Mouse (Mus musculus): ENCODE results near the gene Tfb2m. TPM values are rescaled to one million over a fixed set of nuclear protein-coding genes. Genes with fewer than 3 reads are reported as not detected.
"Not testable (repeated sequence)": the region's sequence is repeated elsewhere in the genome, so short reads cannot be mapped to it uniquely, and the experiment has no call there.

Gene Tfb2m
- polyA plus RNA-seq (2014; fragmentation: Nextera tagmentation; extraction: Ambion mirVana) = 28.4 and 32.6 TPM in 2 replicates

DNA sequence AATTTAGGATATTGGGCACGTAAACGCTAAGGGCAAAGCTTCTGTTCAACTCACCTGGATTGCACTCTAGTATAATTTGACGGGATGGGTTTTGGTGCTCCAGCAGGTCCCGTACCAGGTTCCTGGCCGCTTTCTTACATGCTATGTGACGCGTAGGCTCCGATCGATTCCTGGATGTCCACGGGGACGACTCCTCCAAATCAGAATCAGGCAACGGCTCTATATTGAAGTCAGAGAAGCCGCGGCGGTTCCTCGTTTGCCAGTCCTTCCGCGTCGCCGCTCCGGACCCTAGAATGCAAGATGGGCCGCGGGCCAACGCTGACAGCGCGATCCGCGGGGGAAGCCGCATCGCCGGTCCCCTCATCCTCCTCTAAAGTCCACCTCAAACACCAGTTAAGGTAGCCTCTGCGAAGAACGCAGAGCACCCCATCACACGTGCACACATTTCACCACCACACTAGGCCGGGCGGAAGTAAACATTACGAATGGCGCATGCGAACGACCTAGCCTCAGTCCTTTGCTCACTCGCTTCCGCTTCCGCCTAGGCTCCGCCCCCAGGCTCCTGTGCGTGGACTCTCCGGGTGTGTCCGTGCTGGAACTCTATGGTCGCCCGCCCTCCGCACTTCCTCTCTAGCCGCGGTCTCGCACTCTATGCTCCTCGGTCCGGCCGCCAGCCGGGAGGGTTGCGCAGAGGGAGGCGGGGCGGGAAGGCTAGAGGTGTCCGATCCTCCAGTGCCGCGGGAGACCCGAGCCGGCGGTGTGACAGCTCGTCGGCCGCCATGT, at the start of gene Tfb2m, which contains the start of gene Cnst:
Tfb2m (minus strand) TSS at position 500 of the 783 bp plus-strand sequence.
Cnst (plus strand) TSS at position 603 of the 783 bp plus-strand sequence.
- DNase-seq (peak; percentile 99), ATAC-seq (ENCODE audit: low FRiP score, low TSS enrichment) (peak; percentile 100)
- H3K4me3 ChIP-seq (replicated peaks; ENCODE audit: low read depth, low read length) = peak within 1 kb of the TSS; percentile 70
- H3K9ac ChIP-seq (replicated peaks; ENCODE audit: low read length) = peak within 1 kb of the TSS; percentile 76
- H3K36me3 ChIP-seq (ENCODE audit: control insufficient read depth, insufficient read depth, low read length); H3K27me3 ChIP-seq (ENCODE audit: control insufficient read depth, insufficient read depth, low read length); H3K9me3 ChIP-seq (ENCODE audit: control insufficient read depth, low read length): not testable (repeated sequence)
- peak within 1 kb of the TSS; percentile 95 for H3K27ac ChIP-seq (replicated peaks; ENCODE audit: low read depth, low read length)
- peak within 1 kb of the TSS; percentile 80 for H3K4me2 ChIP-seq (ENCODE audit: low read length)
- peaks cover 22% of the 10 kb centered on the region for H3K4me1 ChIP-seq (ENCODE audit: control insufficient read depth, insufficient read depth, low read length)
- WGBS = under 1% methylated on average over 69 of the region's 69 CpGs

DNA sequence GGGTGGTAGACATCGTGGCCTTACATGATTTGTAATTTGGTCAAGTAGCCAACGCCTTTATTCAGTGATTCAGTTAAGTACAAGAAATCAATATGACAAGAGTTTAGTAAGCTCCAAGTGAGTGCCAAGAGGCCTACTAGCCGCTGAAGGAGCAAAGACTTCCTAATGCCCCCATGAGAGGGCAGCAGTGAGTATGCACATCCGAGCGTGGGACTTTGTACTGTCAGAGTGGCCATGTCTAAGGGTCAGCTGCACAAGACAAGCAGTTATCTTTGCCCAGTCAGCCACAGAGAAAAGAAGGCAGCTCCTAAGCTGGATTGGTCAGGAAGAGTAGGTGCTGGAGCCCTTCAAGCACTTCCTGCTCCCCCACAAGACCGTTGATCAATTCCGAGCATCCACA, 46.9 kb upstream of the Tfb2m start:
- Histone ChIP-seq H3K36me3 (ENCODE audit: control insufficient read depth, insufficient read depth, low read length) (0 out of 2 replicates have a peak, but pooled peaks cover 5% of the 10 kb centered on the region), H3K27me3 (ENCODE audit: control insufficient read depth, insufficient read depth, low read length) (no peaks in the 10 kb centered on the region), H3K27ac (replicated peaks; ENCODE audit: low read depth, low read length) (no peak overlapping the region), H3K4me2 (ENCODE audit: low read length) (no peak overlapping the region), H3K9me3 (ENCODE audit: control insufficient read depth, low read length) (no peaks in the 10 kb centered on the region), H3K4me3 (replicated peaks; ENCODE audit: low read depth, low read length) (no peak overlapping the region), H3K9ac (replicated peaks; ENCODE audit: low read length) (no peak overlapping the region), H3K4me1 (ENCODE audit: control insufficient read depth, insufficient read depth, low read length) (no peaks in the 10 kb centered on the region)
- 70% methylated on average over 7 of the region's 7 CpGs for WGBS
- no peak for ATAC-seq (ENCODE audit: low FRiP score, low TSS enrichment)
- no peak for DNase-seq

DNA sequence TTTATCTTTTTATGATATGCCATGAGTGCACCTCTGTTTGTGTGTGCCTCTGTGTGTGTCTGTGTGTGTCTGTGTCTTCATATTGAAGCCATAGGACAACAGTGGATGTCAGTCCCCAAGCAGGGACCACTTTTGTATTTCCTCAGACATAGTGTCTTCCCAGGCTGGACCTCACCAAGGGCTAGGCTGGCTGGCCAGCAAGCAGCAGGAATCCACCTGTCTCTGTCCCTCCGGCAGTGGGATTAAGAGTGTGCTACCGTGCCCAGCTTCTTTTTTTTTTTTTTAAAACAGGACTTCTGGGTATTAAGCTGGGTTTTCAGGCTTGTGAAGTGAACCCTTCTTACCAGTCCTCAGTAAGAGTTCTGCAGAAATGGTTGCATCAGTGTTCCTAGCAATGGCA, 46.1 kb upstream of the Tfb2m start:
- no peaks in the 10 kb centered on the region for H3K9me3 ChIP-seq (ENCODE audit: control insufficient read depth, low read length)
- DNase-seq (no peak), ATAC-seq (ENCODE audit: low FRiP score, low TSS enrichment) (no peak)
- no peak overlapping the region for H3K4me2 ChIP-seq (ENCODE audit: low read length)
- H3K27me3 ChIP-seq (ENCODE audit: control insufficient read depth, insufficient read depth, low read length) = no peaks in the 10 kb centered on the region
- H3K9ac ChIP-seq (replicated peaks; ENCODE audit: low read length) = no peak overlapping the region
- no peak overlapping the region for H3K27ac ChIP-seq (replicated peaks; ENCODE audit: low read depth, low read length)
- 0 out of 2 replicates have a peak, but pooled peaks cover 3% of the 10 kb centered on the region for H3K4me1 ChIP-seq (ENCODE audit: control insufficient read depth, insufficient read depth, low read length)
- H3K4me3 ChIP-seq (replicated peaks; ENCODE audit: low read depth, low read length) = no peak overlapping the region
- H3K36me3 ChIP-seq (ENCODE audit: control insufficient read depth, insufficient read depth, low read length) = 0 out of 2 replicates have a peak, but pooled peaks cover 5% of the 10 kb centered on the region
- 77% methylated on average over 2 of the region's 2 CpGs for WGBS

DNA sequence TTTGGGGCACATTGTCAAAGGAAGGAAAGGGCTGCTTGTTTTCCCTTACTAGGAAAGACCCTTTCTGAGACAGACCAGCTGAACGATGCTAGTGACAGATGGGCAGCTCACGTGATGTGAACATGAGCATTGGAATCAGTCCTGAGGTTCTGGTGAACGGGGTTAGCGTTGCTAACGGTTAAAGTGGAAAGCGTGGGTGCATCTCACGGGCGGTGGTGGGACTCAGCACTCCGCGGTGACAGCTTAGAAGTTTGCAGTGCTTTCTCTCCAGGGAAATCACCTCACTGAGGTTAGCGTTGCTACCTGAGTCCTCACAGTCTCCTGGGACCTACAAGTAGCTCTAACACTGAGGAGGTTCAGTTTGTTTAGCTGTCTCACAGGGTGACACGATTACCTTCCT, 45.6 kb upstream of the Tfb2m start:
- Histone ChIP-seq H3K27ac (replicated peaks; ENCODE audit: low read depth, low read length) (no peak overlapping the region), H3K27me3 (ENCODE audit: control insufficient read depth, insufficient read depth, low read length) (no peaks in the 10 kb centered on the region), H3K9ac (replicated peaks; ENCODE audit: low read length) (no peak overlapping the region), H3K4me3 (replicated peaks; ENCODE audit: low read depth, low read length) (no peak overlapping the region), H3K4me1 (ENCODE audit: control insufficient read depth, insufficient read depth, low read length) (0 out of 2 replicates have a peak, but pooled peaks cover 4% of the 10 kb centered on the region), H3K36me3 (ENCODE audit: control insufficient read depth, insufficient read depth, low read length) (0 out of 2 replicates have a peak, but pooled peaks cover 5% of the 10 kb centered on the region), H3K4me2 (ENCODE audit: low read length) (no peak overlapping the region), H3K9me3 (ENCODE audit: control insufficient read depth, low read length) (no peaks in the 10 kb centered on the region)
- ATAC-seq (ENCODE audit: low FRiP score, low TSS enrichment) = no peak
- WGBS = 90% methylated on average over 12 of the region's 12 CpGs
- DNase-seq = no peak

DNA sequence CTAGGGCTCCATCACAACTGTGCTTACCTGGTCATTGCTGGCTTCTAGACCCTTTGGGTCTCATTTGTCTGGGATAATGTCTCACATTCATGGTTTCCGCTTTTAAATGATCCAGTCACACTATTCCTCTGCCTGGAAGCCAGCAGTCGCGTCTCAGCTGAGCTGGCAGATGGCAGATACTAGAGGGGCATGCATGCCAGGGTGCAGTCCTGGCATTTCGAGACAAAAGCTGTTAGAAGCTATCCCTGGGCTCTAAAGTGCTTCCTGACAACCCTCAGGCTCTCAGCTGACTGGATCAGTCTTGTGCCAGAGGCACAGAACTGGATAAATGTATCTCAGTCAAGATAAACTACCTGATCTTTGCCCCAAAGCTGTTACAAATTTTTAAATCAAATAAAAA, 42.2 kb upstream of the Tfb2m start:
- no peak overlapping the region for H3K4me2 ChIP-seq (ENCODE audit: low read length)
- H3K9me3 ChIP-seq (ENCODE audit: control insufficient read depth, low read length) = no peaks in the 10 kb centered on the region
- ATAC-seq (ENCODE audit: low FRiP score, low TSS enrichment) (no peak), DNase-seq (no peak)
- no peak overlapping the region for H3K27ac ChIP-seq (replicated peaks; ENCODE audit: low read depth, low read length)
- WGBS = 73% methylated on average over 4 of the region's 4 CpGs
- H3K36me3 ChIP-seq (ENCODE audit: control insufficient read depth, insufficient read depth, low read length) = 0 out of 2 replicates have a peak, but pooled peaks cover 3% of the 10 kb centered on the region
- H3K9ac ChIP-seq (replicated peaks; ENCODE audit: low read length) = no peak overlapping the region
- 0 out of 2 replicates have a peak, but pooled peaks cover 5% of the 10 kb centered on the region for H3K4me1 ChIP-seq (ENCODE audit: control insufficient read depth, insufficient read depth, low read length)
- H3K27me3 ChIP-seq (ENCODE audit: control insufficient read depth, insufficient read depth, low read length) = no peaks in the 10 kb centered on the region
- H3K4me3 ChIP-seq (replicated peaks; ENCODE audit: low read depth, low read length) = no peak overlapping the region

DNA sequence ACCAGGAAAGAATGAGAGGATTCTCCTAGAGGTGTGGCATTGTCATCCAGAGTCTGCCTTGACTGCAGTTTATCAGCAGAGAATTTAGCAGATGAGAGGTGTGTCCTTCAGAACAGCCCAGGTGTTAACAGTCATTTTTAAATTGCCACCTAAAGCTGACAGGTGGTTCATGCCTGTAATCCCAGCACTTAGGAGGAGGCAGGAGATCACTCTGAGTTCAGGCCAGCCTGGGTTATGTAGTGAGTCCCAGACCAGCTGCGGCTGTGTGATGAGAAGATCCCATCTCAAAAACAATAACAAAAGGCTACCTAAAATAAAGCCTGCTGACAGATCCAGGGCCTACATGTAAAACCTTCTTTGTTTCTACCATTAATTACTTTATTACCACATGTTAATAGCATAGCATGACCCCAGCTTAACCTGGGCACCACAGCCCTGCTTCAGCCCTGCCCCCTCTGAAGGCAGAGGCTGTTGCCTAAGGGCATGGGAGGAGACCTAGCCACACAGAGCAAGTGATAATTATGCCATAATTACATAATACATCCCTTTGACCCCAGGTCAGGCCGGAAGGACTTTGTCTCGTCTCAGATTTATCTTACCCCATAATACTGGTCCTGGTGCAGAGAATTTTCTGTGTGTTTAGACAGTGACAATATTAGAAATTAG, 40.5 kb upstream of the Tfb2m start:
- Histone ChIP-seq H3K4me1 (ENCODE audit: control insufficient read depth, insufficient read depth, low read length) (0 out of 2 replicates have a peak, but pooled peaks cover 5% of the 10 kb centered on the region), H3K4me2 (ENCODE audit: low read length) (no peak overlapping the region), H3K36me3 (ENCODE audit: control insufficient read depth, insufficient read depth, low read length) (no peaks in the 10 kb centered on the region), H3K9me3 (ENCODE audit: control insufficient read depth, low read length) (no peaks in the 10 kb centered on the region), H3K27me3 (ENCODE audit: control insufficient read depth, insufficient read depth, low read length) (no peaks in the 10 kb centered on the region), H3K27ac (replicated peaks; ENCODE audit: low read depth, low read length) (no peak overlapping the region), H3K9ac (replicated peaks; ENCODE audit: low read length) (no peak overlapping the region), H3K4me3 (replicated peaks; ENCODE audit: low read depth, low read length) (no peak overlapping the region)
- no peak for ATAC-seq (ENCODE audit: low FRiP score, low TSS enrichment)
- no peak for DNase-seq
- 69% methylated on average over 3 of the region's 3 CpGs for WGBS

DNA sequence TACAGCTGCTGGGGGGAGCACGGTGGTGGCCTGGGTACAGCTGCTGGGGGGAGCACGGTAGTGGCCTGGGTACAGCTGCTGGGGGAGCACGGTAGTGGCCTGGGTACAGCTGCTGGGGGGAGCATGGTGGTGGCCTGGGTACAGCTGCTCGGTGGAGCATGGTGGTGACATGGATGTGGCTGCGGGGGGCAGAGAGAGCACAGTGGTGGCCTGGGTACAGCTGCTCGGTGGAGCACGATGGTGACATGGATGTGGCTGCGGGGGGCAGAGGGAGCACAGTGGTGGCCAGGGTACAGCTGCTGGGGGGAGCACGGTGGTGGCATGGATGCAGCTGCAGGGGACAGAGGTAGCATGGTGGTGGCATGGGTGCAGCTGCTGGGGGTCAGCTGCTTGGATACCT, 39.6 kb upstream of the Tfb2m start:
- Histone ChIP-seq H3K9ac (replicated peaks; ENCODE audit: low read length) (no peak overlapping the region), H3K27ac (replicated peaks; ENCODE audit: low read depth, low read length) (no peak overlapping the region), H3K36me3 (ENCODE audit: control insufficient read depth, insufficient read depth, low read length) (0 out of 2 replicates have a peak, but pooled peaks cover 3% of the 10 kb centered on the region), H3K4me1 (ENCODE audit: control insufficient read depth, insufficient read depth, low read length) (0 out of 2 replicates have a peak, but pooled peaks cover 5% of the 10 kb centered on the region), H3K4me2 (ENCODE audit: low read length) (no peak overlapping the region), H3K27me3 (ENCODE audit: control insufficient read depth, insufficient read depth, low read length) (no peaks in the 10 kb centered on the region), H3K9me3 (ENCODE audit: control insufficient read depth, low read length) (no peaks in the 10 kb centered on the region), H3K4me3 (replicated peaks; ENCODE audit: low read depth, low read length) (no peak overlapping the region)
- ATAC-seq (ENCODE audit: low FRiP score, low TSS enrichment) = no peak
- WGBS = 68% methylated on average over 9 of the region's 9 CpGs
- no peak for DNase-seq

DNA sequence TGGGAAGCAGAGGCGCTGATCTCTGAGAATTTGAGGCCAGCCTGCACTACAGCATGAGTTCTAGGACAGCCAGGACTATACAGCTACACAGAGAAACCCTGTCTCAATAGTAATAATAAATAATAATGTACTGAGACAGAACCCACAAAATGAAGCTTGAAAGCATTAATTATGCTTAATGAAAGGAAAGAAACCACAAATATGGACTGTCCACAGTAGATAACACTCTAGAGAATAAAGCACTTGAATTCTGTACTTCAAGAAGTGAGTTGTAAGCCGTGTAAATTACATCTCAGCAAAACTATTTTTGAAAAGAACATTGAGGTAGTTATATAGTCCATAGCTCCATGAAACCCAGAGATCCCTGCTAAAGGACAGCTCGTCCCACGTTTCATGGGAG, 38.2 kb upstream of the Tfb2m start:
- H3K4me2 ChIP-seq (ENCODE audit: low read length) = no peak overlapping the region
- no peak overlapping the region for H3K4me3 ChIP-seq (replicated peaks; ENCODE audit: low read depth, low read length)
- peaks cover 16% of the 10 kb centered on the region for H3K36me3 ChIP-seq (ENCODE audit: control insufficient read depth, insufficient read depth, low read length)
- no peak for DNase-seq
- no peak overlapping the region for H3K9ac ChIP-seq (replicated peaks; ENCODE audit: low read length)
- H3K4me1 ChIP-seq (ENCODE audit: control insufficient read depth, insufficient read depth, low read length) = 0 out of 2 replicates have a peak, but pooled peaks cover 5% of the 10 kb centered on the region
- no peaks in the 10 kb centered on the region for H3K27me3 ChIP-seq (ENCODE audit: control insufficient read depth, insufficient read depth, low read length)
- H3K27ac ChIP-seq (replicated peaks; ENCODE audit: low read depth, low read length) = no peak overlapping the region
- no peaks in the 10 kb centered on the region for H3K9me3 ChIP-seq (ENCODE audit: control insufficient read depth, low read length)
- 91% methylated on average over 4 of the region's 4 CpGs for WGBS
- no peak for ATAC-seq (ENCODE audit: low FRiP score, low TSS enrichment)
